Mouse (Mus musculus) small intestine, adult 2 months (tissue): Measurements from ENCODE around the gene Polg2. TPM values are rescaled to one million over a fixed set of nuclear protein-coding genes. Genes with fewer than 3 reads are reported as not detected.

ENCODE experiments used
- H3K27ac ChIP-seq: fragments of 200-500 bp; 2 replicates; pipeline ENCODE4 v1.5.1; 2012; ENCODE audit warnings: low read depth, low read length, control low read depth, inconsistent platforms; ENCODE audit not compliant: insufficient read depth
- H3K27me3 ChIP-seq: fragments of 200-500 bp; 2 replicates; pipeline ENCODE4 v1.6.1; 2012; ENCODE audit warnings: mild to moderate bottlenecking, moderate library complexity, low read length, inconsistent platforms; ENCODE audit not compliant: control insufficient read depth, insufficient read depth
- H3K36me3 ChIP-seq: fragments of 200-500 bp; 2 replicates; pipeline ENCODE4 v1.6.1; 2012; ENCODE audit warnings: mild to moderate bottlenecking, low read length, control low read depth, inconsistent platforms; ENCODE audit not compliant: control insufficient read depth, insufficient read depth
- H3K4me1 ChIP-seq: fragments of 200-500 bp; 2 replicates; pipeline ENCODE4 v1.6.1; 2012; ENCODE audit warnings: low read length, inconsistent platforms, mixed read lengths; ENCODE audit not compliant: control insufficient read depth, insufficient read depth, insufficient read length
- H3K4me3 ChIP-seq: fragments of 200-500 bp; 2 replicates; pipeline ENCODE4 v1.5.1; 2012; ENCODE audit warnings: low read depth, mild to moderate bottlenecking, control low read depth, inconsistent platforms, low read length, moderate library complexity
- CTCF ChIP-seq: fragments of 200-500 bp; IDR thresholded peaks from 2 replicates; pipeline ENCODE4 v1.5.1; 2012; ENCODE audit warnings: low read depth, mild to moderate bottlenecking, control low read depth, inconsistent platforms, low read length, moderate library complexity, mixed read lengths; ENCODE audit not compliant: insufficient replicate concordance, insufficient read length; ENCODE audit errors: extremely low read depth
- POLR2A ChIP-seq: fragments of 200-500 bp; IDR thresholded peaks from 2 replicates; pipeline ENCODE4 v1.6.1; 2012; ENCODE audit warnings: low read depth, mild to moderate bottlenecking, control low read depth, inconsistent platforms, low read length, moderate library complexity
- WGBS: fragments of 180-500 bp; shearing (Covaris S2); methylation state at CpG from one replicate; pipeline ENCODE4 v1.1.7; 2018; 5-methylcytosine and 5-hydroxymethylcytosine counted together
- polyA plus RNA-seq: library from polyadenylated mRNA; depleted of rRNA; stranded (reverse); fragments of >200 nt; gene quantifications from 2 replicates; pipeline ENCODE4 v1.2.3, GENCODE M21; 2012

The Polg2 gene
- polyA plus RNA-seq, 1 experiment: 11.0 TPM

GRCm38 (mm10) chr11:106820252-106820651 lies 40.9 kb upstream of the Polg2 start:
- no peaks in the 10 kb centered on the region for H3K4me1 ChIP-seq
- H3K27me3 ChIP-seq: no peaks in the 10 kb centered on the region
- H3K4me3 ChIP-seq: no peak overlapping the region
- WGBS: 85% methylated on average over 6 of the region's 6 CpGs
- no peak for TF ChIP-seq POLR2A
- TF ChIP-seq CTCF: no peak
- no peak overlapping the region for H3K27ac ChIP-seq
- H3K36me3 ChIP-seq: peaks cover 56% of the 10 kb centered on the region

DNA sequence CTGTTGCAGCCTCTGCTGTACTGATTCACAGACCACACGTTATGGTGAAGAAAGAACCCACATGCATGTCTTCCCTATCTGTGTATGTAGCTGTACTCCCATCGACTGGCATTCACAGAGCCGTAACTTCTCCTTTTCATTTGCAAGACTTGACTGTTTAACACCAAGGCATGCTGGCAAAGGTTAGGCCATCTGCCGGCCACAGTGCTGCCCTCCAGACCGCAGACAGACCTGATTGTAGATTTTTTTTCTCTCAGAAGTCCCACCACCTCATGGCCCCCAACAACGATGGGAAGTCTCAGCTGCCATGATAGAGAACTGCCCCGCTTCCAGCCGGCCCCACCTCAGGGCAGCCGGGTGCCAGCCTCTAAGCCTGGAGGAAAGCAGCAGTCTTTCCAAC lies 40.3 kb upstream of the Polg2 start:
- WGBS: 86% methylated on average over 9 of the region's 9 CpGs
- Histone ChIP-seq H3K27ac (no peak overlapping the region), H3K4me1 (no peaks in the 10 kb centered on the region; the same call in 1 of the 2 replicates), H3K36me3 (peaks cover 58% of the 10 kb centered on the region), H3K27me3 (no peaks in the 10 kb centered on the region), H3K4me3 (no peak overlapping the region)
- no peak for TF ChIP-seq CTCF
- TF ChIP-seq POLR2A: no peak

- Histone ChIP-seq H3K27ac (no peak overlapping the region), H3K4me1 (no peaks in the 10 kb centered on the region; the same call in 1 of the 2 replicates), H3K27me3 (no peaks in the 10 kb centered on the region), H3K4me3 (no peak overlapping the region), H3K36me3 (peaks cover 59% of the 10 kb centered on the region)
- TF ChIP-seq POLR2A (no peak), CTCF (no peak)
- 20% methylated on average over 9 of the region's 9 CpGs for WGBS
These were observed 39.0 kb upstream of the Polg2 start for GRCm38 (mm10) chr11:106818341-106818740.

- no peaks in the 10 kb centered on the region; the same call in 1 of the 2 replicates for H3K4me1 ChIP-seq
- TF ChIP-seq CTCF: no peak
- H3K36me3 ChIP-seq: peaks cover 58% of the 10 kb centered on the region
- H3K4me3 ChIP-seq: no peak overlapping the region
- no peaks in the 10 kb centered on the region for H3K27me3 ChIP-seq
- H3K27ac ChIP-seq: no peak overlapping the region
- 81% methylated on average over 6 of the region's 6 CpGs for WGBS
These were observed 38.5 kb upstream of the Polg2 start for GRCm38 (mm10) chr11:106817808-106818207.

GRCm38 (mm10) chr11:106817156-106817555 lies 37.8 kb upstream of the Polg2 start:
- Histone ChIP-seq H3K27ac (no peak overlapping the region), H3K27me3 (no peaks in the 10 kb centered on the region), H3K4me1 (no peaks in the 10 kb centered on the region; the same call in 1 of the 2 replicates), H3K4me3 (no peak overlapping the region), H3K36me3 (peaks cover 54% of the 10 kb centered on the region)
- WGBS: 95% methylated on average over 3 of the region's 3 CpGs
- TF ChIP-seq CTCF (no peak), POLR2A (no peak)

DNA sequence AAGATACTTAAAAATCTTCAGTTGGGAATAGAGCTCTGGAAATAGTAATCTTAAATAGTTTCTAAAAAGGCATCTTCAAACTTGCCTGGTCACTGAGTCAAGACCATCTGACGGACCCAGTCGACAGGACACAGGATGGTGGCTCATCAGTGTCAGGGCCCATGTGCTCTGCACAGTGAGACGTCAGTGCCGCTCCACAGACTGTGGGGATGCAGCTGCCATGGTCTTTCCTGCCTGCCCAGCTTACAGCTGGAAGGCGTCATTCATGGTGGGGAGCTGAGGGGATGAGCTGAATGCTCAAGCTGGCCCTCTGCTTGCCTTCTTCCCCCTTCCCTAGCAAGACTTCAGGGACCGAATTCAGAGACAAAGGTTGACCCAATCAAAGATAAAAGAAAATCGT lies 37.0 kb upstream of the Polg2 start:
- 85% methylated on average over 7 of the region's 7 CpGs for WGBS
- TF ChIP-seq CTCF: no peak
- no peak for TF ChIP-seq POLR2A
- Histone ChIP-seq H3K4me3 (no peak overlapping the region), H3K36me3 (peaks cover 56% of the 10 kb centered on the region), H3K27ac (no peak overlapping the region), H3K4me1 (no peaks in the 10 kb centered on the region; the same call in 1 of the 2 replicates), H3K27me3 (no peaks in the 10 kb centered on the region)

- H3K4me3 ChIP-seq: no peak overlapping the region
- no peak overlapping the region for H3K27ac ChIP-seq
- H3K4me1 ChIP-seq: no peaks in the 10 kb centered on the region; the same call in 1 of the 2 replicates
- 88% methylated on average over 2 of the region's 2 CpGs for WGBS
- peaks cover 54% of the 10 kb centered on the region for H3K36me3 ChIP-seq
- H3K27me3 ChIP-seq: no peaks in the 10 kb centered on the region
- TF ChIP-seq CTCF: no peak
- no peak for TF ChIP-seq POLR2A
These were observed 36.4 kb upstream of the Polg2 start for GRCm38 (mm10) chr11:106815761-106816160.
